Mouse (Mus musculus): Measurements from ENCODE around the gene Fmo3.

Gene Fmo3

GRCm38 (mm10) chr1:162984428-162984827 lies at the start of gene Fmo3:
Gene Fmo3, minus strand, starts transcription at chr1:162984528.
- DNase-seq (ENCODE audit: low read depth, low spot score): no peak

DNA sequence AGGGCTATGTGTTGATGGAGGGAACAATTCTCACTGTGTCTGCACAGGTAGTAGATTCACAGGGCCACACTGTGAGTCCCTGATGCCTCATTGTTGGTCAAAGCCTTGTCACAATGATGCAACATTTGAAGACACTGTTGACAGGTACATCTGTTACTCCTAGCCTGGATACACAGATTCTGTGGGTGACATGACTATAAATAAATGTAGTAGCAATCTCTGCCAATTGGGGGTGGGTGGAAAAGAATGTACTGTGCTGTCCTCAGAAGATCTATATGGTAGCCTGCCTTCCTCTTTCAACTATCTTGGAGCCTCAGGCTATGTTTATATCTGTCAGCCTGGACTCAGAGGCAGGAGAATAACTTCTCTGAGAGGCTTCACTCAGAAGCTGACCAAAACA lies 38.7 kb upstream of the Fmo3 start:
- no peak for DNase-seq (ENCODE audit: low read depth, low spot score)

DNA sequence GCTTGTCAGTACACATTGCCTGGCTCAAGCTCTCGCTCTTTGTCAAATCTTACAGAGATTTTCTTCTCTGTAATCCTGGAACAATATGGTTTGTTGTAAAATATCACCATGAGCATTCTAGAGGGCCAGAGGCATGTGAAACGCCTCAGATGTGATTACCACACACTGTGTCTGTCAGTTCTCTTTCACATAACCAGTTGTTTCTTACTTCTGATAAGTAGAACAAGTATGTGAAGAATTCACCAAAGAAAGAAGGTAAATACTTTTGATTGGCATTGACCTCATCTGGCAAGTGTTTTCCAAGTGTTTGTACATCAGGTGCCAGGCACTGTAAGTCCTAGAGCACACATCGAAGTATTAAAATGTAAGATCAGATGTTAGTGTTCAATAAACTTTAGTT lies 24.9 kb upstream of the Fmo3 start:
- no peak for DNase-seq (ENCODE audit: low read depth, low spot score)

- DNase-seq (ENCODE audit: low read depth, low spot score): no peak
These were observed 19.2 kb upstream of the Fmo3 start for GRCm38 (mm10) chr1:163003496-163003895.

DNA sequence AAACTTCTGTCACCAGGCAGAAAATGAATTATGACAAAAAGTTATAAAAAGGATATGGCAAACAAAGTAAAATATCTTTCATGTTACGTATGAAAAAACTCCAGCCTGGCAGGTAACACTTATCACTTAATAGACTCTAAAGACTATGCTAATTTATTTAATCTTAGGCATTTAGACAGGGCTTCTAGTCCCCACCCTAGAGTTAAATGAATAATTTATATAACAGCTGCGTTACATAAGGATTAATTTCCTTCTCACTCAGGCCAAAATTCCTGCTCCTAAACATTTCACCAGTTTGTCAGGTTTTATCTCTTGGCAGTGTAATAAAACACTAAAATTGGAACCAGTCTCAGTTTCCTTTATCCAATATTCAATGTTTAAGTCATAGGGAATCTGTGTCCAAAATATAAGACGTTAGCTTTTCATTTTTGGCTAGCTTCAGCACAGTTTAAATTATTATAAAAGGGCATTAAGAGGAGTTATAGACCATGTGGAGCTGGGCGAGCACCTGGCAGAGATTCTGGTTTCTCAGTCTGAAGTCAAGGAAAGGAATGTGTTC lies 17.0 kb upstream of the Fmo3 start:
- DNase-seq (ENCODE audit: low read depth, low spot score): no peak

DNA sequence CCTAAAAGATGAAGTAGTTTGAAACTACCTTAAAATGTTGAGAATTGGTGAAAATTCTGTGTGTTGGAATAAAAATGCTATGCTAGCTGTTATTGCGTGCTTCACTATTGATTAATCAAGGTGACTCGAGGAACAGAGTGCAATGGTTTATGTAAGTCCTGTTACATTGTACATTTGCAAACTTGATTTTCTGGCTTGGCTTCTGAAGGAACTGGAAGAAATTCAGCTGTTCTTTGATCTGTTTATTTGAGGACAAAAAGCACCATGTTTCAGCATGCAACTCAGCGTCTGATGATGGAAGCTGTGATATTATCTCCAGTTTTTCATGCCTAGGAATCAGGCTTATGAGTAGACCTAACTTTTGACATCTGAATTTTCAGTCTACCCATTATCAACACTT lies 3.2 kb upstream of the Fmo3 start:
- DNase-seq (ENCODE audit: low read depth, low spot score): no peak

GRCm38 (mm10) chr1:162986777-162987176 lies 2.4 kb upstream of the Fmo3 start:
- no peak for DNase-seq (ENCODE audit: low read depth, low spot score)

DNA sequence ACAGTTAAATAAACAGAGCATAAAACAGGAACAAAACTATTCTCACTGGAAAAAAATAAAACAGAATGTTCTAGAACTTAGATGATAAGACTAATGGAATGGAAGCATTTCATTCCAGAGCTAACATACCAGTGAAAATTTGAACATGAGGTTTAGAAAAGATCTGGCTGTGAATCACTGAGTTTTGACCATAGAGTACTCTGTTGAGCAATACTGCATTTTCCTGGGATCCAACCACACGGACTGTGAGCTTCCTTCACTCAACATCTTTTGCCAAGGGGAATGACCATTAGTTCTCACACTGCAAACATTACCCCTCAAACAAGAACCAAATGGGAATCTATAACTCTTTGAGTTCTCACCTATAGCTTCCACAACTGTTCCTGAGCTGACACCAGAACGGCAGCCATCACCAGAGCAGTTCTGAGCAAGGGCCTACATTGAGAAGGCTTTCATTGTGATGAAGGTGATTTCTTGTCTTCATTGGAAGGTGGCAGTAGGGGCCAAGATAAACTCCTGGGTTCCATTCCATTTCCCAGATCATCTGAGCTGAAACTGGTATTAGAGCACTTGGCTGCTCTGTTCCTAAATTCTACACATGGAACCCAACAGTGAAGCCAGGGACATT lies 1.9 kb upstream of the Fmo3 start:
- no peak for DNase-seq (ENCODE audit: low read depth, low spot score)

DNA sequence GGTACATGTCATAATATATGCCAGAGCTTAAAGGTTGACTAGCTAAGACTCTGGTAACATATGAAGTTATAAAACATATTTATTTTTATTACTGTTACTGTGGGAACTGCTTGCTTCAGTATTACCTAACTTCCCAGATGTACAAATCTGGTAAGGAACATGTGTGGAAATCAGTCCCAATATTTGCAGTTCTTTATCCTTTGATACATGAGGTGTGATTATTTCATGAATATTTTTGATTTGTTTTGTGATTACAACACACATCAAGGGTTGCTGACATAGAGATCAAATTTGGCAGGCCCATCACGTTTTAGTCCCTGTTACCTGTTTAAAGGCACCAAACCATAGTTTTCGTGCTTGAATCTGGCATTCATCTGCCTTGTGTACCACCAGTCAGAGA lies 20.8 kb downstream of the Fmo3 start:
- DNase-seq (ENCODE audit: low read depth, low spot score): no peak

DNA sequence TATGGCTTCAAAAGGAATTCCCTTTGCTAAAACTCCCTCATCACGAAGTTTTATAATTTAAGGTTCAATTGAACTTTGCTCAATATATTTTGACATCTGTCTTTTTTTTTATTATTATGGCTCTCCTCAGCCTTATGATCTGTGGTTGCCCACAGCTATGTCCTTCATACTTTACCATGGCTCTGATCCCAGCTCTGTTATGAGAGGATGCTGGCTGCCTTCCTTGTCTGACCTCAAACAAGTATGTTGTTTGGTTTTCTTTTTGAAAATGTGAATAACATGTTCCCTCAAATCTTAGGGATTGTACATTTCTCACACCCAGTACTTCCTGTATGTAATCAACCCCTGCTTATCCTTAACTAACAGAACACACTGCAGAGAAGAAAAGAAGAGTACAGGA lies 26.9 kb downstream of the Fmo3 start:
- no peak for DNase-seq (ENCODE audit: low read depth, low spot score)

DNA sequence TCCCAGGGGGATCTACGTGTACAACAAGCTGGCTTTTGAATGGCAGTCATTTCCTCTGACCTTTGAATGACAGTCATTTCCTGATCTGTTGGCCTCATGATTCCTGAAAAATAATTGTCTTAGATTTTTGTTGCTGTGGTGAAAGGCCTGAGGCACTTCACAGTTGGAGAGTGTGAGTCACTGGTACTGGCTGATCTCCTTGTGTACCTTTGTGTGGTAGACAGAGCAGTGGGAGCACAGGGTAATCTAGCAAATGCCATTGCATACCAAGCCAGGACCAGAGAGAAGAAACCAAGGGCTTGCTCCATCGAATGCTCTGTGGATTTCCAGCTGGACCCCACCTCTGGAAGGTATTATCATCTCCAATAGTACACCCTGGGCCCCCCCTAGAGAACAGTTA lies 31.2 kb downstream of the Fmo3 start:
- no peak for DNase-seq (ENCODE audit: low read depth, low spot score)

DNA sequence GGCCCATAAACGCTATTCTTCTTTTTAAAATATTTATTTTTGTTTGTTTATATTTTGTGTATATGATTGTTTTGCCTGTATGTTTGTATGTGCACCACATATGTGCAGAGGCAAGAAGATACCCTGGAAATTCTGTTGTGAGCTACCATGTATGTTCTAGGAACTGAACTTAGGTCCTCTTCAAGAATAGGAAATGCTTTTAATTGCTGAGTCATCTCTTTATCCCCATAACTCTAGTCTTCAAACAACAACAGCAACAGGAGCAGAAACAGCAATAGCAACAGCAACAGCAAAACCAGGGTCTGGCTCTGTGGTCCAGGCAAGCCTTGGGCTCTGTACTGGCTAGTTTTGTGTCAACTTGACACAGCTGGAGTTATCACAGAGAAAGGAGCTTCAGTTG lies 34.6 kb downstream of the Fmo3 start:
- DNase-seq (ENCODE audit: low read depth, low spot score): no peak

DNA sequence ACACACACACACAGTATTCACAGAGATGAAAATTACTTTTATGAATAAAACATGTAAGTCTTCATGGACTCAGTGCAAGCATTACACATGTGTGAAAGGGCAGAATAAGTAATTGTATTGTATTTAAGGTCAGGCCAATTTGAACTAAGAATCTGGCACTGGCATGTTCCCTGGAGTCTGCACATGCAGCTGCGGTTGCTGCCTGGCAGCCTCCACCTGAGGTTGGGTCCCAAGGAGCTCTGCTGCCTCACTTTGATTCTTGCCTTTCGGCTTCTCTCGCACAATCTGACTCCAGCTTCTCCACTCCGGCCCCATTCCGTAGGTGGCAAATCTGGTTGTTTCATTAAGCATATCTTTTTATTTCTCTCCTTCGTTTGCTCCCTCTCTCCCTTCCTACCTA lies 36.4 kb downstream of the Fmo3 start:
- no peak for DNase-seq (ENCODE audit: low read depth, low spot score)

GRCm38 (mm10) chr1:162946837-162947558 lies 37.3 kb downstream of the Fmo3 start:
- DNase-seq (ENCODE audit: low read depth, low spot score): no peak

GRCm38 (mm10) chr1:162943700-162944099 lies 40.6 kb downstream of the Fmo3 start:
- DNase-seq (ENCODE audit: low read depth, low spot score): no peak

GRCm38 (mm10) chr1:162938696-162939351 lies 45.5 kb downstream of the Fmo3 start:
- no peak for DNase-seq (ENCODE audit: low read depth, low spot score)

DNA sequence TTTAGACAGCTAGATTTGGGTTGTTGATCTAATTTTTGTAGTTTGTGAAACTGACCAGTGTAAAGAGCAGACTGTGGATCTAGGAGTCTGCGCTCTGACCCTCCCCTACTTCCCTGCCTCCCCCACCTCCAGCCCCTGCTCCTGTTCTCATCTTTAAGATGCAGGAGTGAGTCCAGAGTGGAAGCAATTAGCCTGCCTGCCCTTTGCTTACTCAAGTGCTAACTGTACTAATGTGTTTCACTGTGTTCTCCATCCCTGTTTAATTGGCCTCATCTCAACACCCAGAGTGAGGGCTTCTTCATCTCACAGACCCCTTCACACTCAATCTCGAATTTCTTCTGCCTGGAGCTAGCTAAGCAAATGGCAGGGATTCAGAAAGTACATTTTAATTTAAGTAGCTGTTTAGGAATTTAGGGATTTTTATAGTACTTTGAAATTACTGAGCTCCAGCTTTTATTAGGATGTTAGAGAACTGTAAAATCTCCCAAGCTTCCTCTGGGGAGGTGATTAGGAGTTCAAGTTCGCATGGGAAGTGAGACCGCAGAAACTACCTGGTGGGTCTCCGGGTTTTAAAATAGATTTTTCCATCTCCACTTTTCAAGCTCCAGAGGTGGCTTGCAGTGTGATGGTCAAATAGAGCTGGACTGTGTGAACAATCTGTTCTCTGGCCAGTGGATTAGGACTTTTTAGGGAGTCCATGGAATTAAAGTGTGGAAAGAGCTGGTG lies 46.2 kb downstream of the Fmo3 start:
- DNase-seq (ENCODE audit: low read depth, low spot score): no peak

- no peak for DNase-seq (ENCODE audit: low read depth, low spot score)
These were observed 46.9 kb downstream of the Fmo3 start, which contains the start of gene Fmo6 for GRCm38 (mm10) chr1:162937415-162937814. Gene Fmo6, minus strand, starts transcription at chr1:162937515.

- no peak for DNase-seq (ENCODE audit: low read depth, low spot score)
These were observed 49.8 kb downstream of the Fmo3 start for GRCm38 (mm10) chr1:162934374-162935012.

DNA sequence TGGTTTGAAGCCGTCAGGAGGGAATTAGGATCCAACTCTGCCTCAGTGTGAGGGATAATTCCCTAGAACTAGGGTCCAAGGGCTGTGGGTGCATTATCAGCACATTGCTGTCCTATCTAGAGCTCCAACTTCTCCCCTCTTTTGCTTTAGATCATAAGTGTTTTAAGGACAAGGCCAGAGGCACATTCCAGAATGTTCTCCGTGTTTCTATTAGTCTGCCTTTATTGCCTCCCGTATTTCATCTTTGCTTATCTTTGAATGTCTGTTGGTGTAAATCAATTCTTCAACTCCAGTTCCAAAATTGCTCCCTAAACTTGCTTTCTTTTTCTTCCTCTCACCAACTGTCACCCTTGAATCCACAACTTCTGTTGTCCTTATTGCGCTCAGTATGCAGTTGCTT lies 51.9 kb downstream of the Fmo3 start:
- DNase-seq (ENCODE audit: low read depth, low spot score): no peak

GRCm38 (mm10) chr1:162931880-162932279 lies 52.4 kb downstream of the Fmo3 start:
- DNase-seq (ENCODE audit: low read depth, low spot score): no peak

Measured in retina, adult 2 months (tissue).